Mouse (Mus musculus) forebrain, embryonic 16.5 days (tissue): Measurements from ENCODE around the gene Aldh3a2. TPM values are rescaled to one million over a fixed set of nuclear protein-coding genes. Genes with fewer than 3 reads are reported as not detected.
"Not testable (repeated sequence)": the region's sequence is repeated elsewhere in the genome, so short reads cannot be mapped to it uniquely, and the experiment has no call there.

Experiments
- ATAC-seq: fragments of 200-750 bp; cut with Nextera tagmentation; 2 replicates; pipeline ENCODE4 v1.8.0; 2017; ENCODE audit warnings: mild to moderate bottlenecking, moderate library complexity
- H3K27ac ChIP-seq: fragments of 300-500 bp; sonication (generic); 2 replicates; pipeline ENCODE4 v1.5.1; 2014; ENCODE audit warnings: low read length, control low read depth
- H3K27me3 ChIP-seq: fragments of 300-500 bp; sonication (generic); replicated peaks from 2 replicates; pipeline ENCODE4 v1.6.1; 2014; ENCODE audit warnings: low read length; ENCODE audit not compliant: control insufficient read depth, insufficient read depth
- H3K36me3 ChIP-seq: fragments of 300-500 bp; sonication (generic); 2 replicates; pipeline ENCODE4 v1.6.1; 2014; ENCODE audit not compliant: control insufficient read depth, insufficient read depth
- H3K4me1 ChIP-seq: fragments of 300-500 bp; sonication (generic); replicated peaks from 2 replicates; pipeline ENCODE4 v1.6.1; 2014; ENCODE audit warnings: low read length; ENCODE audit not compliant: control insufficient read depth, insufficient read depth
- H3K4me2 ChIP-seq: fragments of 300-500 bp; sonication (generic); 2 replicates; pipeline ENCODE4 v1.6.1; 2014; ENCODE audit warnings: mild to moderate bottlenecking, low read length, control low read depth
- H3K4me3 ChIP-seq: fragments of 300-500 bp; sonication (generic); replicated peaks from 2 replicates; pipeline ENCODE4 v1.5.1; 2014; ENCODE audit warnings: mild to moderate bottlenecking, low read length, control low read depth
- H3K9ac ChIP-seq: fragments of 300-500 bp; sonication (generic); replicated peaks from 2 replicates; pipeline ENCODE4 v1.6.1; 2014; ENCODE audit warnings: low read depth, low read length, control low read depth
- H3K9me3 ChIP-seq: fragments of 300-500 bp; sonication (generic); 2 replicates; pipeline ENCODE4 v1.6.1; 2016; ENCODE audit warnings: low read length; ENCODE audit not compliant: control insufficient read depth
- WGBS: fragments of 180-500 bp; shearing (Covaris S2); extraction: QIAGEN DNeasy Blood & Tissue Kit; methylation state at CpG from one replicate; pipeline ENCODE4 v1.1.7; 2014; 5-methylcytosine and 5-hydroxymethylcytosine counted together
- polyA plus RNA-seq: library from polyadenylated mRNA; unstranded; fragments of >200 nt; fragmentation: Nextera tagmentation; extraction: Ambion mirVana; gene quantifications from 2 replicates; pipeline ENCODE4 v1.2.1, GENCODE M21; 2015

The Aldh3a2 gene
- polyA plus RNA-seq, 1 experiment from 2014 or later, result 29.5 TPM

DNA sequence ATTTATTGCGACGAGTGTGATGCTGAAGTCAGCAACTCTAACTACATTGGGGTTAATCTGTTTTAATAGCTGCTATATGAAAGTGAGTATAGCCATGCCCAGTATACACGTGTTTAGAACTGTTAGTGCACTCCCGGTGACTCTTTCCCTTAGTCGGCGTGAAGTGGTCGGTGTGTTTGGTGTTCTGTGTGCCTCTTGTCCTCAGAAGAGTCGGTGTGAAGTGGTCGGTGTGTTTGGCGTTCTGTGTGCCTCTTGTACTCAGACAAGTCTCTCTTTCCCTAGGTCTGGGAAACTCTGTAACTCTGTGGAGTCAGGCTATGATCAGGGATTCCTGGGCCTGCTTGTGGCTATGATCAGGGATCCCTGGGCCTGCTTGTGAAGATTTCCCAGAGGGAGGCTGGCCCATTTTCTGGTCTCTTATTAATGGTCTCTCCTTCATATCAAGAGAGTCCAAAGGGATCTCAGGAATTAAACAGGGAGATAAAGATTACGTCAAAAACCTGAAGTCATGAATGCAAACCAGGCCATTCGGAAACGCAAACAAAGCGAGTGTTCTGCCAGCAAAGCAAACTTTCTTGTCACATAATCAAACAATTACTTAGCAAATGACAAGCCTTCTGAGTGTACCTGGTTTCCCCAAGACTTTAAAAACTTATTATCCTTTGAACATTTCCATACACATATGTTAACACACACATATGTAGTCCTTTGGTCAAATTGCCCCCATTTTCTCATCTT lies 70.5 kb downstream of the Aldh3a2 start:
- ATAC-seq, result no peak
- WGBS, result 86% methylated on average over 14 of the region's 14 CpGs
- no peaks in the 10 kb centered on the region for H3K36me3 ChIP-seq
- H3K9me3 ChIP-seq, result no peaks in the 10 kb centered on the region
- peaks cover 4% of the 10 kb centered on the region; the same call in 1 of the 2 replicates for H3K4me1 ChIP-seq
- no peak overlapping the region for H3K4me3 ChIP-seq
- no peak overlapping the region for H3K9ac ChIP-seq
- H3K27ac ChIP-seq, result no peak overlapping the region
- no peaks in the 10 kb centered on the region; the same call in 1 of the 2 replicates for H3K27me3 ChIP-seq
- H3K4me2 ChIP-seq, result no peak overlapping the region

DNA sequence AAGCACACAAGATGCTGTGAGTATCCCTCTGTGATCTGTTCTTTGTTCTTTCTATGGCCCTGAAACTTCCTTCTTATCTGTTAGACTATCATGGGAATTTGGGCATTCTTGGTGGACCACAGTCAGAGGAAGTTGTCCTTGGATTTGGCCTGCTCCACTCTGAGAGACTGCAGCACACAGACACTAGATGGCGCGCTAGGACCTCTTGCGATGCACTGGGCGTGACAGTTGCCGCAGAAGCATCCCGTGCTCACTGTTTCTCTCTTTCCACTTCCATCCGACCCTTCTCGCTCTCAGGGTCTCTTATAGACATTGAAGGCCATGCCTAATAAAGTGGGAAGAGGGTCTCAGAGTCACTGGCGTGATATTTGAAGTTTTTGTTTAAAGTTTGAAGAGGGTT lies 73.9 kb downstream of the Aldh3a2 start:
- no peak; the same call in 1 of the 2 replicates for ATAC-seq
- 6% methylated on average over 9 of the region's 9 CpGs for WGBS
- Histone ChIP-seq H3K4me3 (no peak overlapping the region), H3K9me3 (no peaks in the 10 kb centered on the region), H3K4me1 (no peaks in the 10 kb centered on the region), H3K9ac (no peak overlapping the region), H3K27ac (no peak overlapping the region), H3K36me3 (no peaks in the 10 kb centered on the region), H3K27me3 (no peaks in the 10 kb centered on the region; the same call in 1 of the 2 replicates), H3K4me2 (no peak overlapping the region)

DNA sequence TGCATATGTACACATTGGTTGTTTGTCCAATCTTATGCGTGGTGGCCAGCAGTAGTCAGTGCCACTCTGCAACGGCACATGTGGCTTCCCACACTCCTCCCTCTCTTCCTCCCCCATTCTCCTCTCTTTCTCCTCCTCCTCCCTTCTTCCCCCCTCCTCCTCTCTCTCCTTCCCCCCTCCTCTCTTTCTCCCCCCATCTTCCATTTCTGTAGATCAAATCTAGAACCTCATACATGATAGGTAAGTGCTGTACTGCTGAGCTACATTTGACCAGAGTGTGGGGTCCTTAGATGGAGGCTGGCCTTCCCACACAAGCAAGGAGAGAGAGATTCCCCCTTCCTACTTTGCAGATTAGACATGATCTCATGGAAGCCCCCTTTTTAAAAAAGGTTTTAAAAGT lies 74.5 kb downstream of the Aldh3a2 start:
- Histone ChIP-seq H3K9ac (no peak overlapping the region), H3K36me3 (no peaks in the 10 kb centered on the region), H3K4me3 (no peak overlapping the region), H3K27me3 (no peaks in the 10 kb centered on the region; the same call in 1 of the 2 replicates), H3K27ac (no peak overlapping the region), H3K4me1 (no peaks in the 10 kb centered on the region), H3K4me2 (no peak overlapping the region), H3K9me3 (no peaks in the 10 kb centered on the region)
- 82% methylated on average over 1 of the region's 2 CpGs for WGBS
- ATAC-seq, result no peak

DNA sequence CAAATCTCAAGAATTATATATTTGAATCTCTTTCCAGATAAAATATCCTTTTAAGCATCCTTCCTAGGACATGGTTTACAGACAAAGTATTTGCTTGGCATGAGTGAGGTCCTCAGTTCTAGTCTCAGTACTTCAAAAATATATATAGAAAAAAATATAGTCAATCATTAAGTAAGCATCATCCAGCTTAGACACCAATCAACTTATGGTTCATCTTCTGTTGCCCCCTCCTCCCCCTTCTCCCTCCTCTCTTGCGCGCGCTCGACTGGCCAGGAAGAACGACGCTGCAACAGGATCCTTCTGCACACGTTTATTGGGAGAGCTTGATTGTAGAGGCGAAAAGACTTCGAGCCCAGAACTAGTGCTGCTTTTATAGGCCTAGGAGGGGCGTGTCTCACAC lies 75.1 kb downstream of the Aldh3a2 start:
- H3K9ac ChIP-seq, H3K27me3 ChIP-seq, H3K9me3 ChIP-seq, H3K36me3 ChIP-seq, H3K27ac ChIP-seq, H3K4me2 ChIP-seq, ATAC-seq, H3K4me1 ChIP-seq, H3K4me3 ChIP-seq: not testable (repeated sequence)
- WGBS, result 92% methylated on average over 6 of the region's 10 CpGs

DNA sequence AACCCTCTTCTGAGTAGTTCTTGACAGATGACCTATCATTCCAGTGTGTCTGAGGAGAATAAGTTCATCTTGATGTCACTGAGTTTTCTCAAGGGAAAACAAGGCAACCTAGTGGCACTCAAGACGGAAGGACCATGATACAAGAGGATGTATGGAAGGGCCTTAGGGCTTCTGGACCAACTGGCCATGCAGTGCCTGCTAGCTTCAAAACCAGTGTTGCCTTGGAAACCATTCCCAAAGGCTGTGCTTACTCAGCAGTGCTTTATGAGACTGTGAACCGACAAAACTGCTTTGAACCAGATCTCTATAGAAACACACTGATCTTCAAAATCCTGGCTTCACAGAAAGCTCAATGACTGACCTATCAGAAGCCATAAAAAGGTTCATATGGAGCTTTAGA lies 76.5 kb downstream of the Aldh3a2 start:
- Histone ChIP-seq H3K4me1 (no peaks in the 10 kb centered on the region), H3K4me2 (no peak overlapping the region), H3K27ac (no peak overlapping the region), H3K9me3 (no peaks in the 10 kb centered on the region), H3K4me3 (no peak overlapping the region), H3K36me3 (no peaks in the 10 kb centered on the region), H3K9ac (no peak overlapping the region), H3K27me3 (no peaks in the 10 kb centered on the region; the same call in 1 of the 2 replicates)
- no peak for ATAC-seq
- WGBS, result 64% methylated on average over 2 of the region's 2 CpGs

DNA sequence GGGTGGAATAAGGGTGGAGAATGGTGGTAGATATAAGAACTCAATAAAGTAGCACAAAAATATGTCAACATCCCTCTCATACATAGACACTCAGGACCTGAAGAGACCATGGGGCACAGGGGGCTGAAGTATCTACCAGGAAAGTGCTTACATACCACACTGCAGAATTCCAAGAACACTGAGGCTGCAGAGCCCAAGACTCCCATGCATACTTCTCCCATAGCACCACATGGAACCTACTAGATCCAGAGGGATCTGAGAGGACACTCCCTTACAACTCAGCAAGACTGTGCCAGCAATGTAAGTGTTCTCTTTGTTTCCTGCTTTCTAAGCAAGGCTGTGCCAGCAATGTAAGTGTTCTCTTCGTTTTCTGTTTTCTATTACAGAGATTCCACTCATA lies 83.4 kb downstream of the Aldh3a2 start:
- Histone ChIP-seq H3K4me3 (no peak overlapping the region), H3K9me3 (no peaks in the 10 kb centered on the region), H3K27ac (no peak overlapping the region), H3K9ac (no peak overlapping the region), H3K4me2 (no peak overlapping the region), H3K27me3 (no peaks in the 10 kb centered on the region), H3K4me1 (peaks cover 2% of the 10 kb centered on the region; the same call in 1 of the 2 replicates), H3K36me3 (no peaks in the 10 kb centered on the region)
- no peak for ATAC-seq
- WGBS, result 75% methylated on average over 1 of the region's 1 CpGs

DNA sequence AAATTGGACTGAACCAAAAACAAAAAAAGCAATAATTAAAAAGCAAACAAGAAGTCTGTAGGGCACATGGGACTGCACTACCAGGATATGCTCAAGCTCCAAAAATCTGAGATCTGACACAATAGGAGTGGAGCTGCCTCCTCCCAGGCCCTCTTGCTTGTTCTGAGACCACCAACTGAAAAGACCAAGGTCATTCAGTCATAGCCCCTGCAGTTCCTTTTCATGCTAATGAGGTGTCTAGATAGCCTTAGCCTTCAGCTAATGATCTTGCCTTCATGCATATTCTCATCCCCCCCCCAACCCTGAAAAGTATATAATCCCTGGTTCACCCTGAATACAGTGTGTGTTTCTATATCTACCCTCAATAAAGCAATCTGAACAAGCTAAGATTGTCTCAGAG lies 85.6 kb downstream of the Aldh3a2 start:
- H3K36me3 ChIP-seq, result no peaks in the 10 kb centered on the region
- H3K4me2 ChIP-seq, result no peak overlapping the region
- H3K4me3 ChIP-seq, result no peak overlapping the region
- no peak for ATAC-seq
- peaks cover 2% of the 10 kb centered on the region; the same call in 1 of the 2 replicates for H3K4me1 ChIP-seq
- no peak overlapping the region for H3K27ac ChIP-seq
- H3K9me3 ChIP-seq, result no peaks in the 10 kb centered on the region
- H3K27me3 ChIP-seq, result no peaks in the 10 kb centered on the region
- H3K9ac ChIP-seq, result no peak overlapping the region

DNA sequence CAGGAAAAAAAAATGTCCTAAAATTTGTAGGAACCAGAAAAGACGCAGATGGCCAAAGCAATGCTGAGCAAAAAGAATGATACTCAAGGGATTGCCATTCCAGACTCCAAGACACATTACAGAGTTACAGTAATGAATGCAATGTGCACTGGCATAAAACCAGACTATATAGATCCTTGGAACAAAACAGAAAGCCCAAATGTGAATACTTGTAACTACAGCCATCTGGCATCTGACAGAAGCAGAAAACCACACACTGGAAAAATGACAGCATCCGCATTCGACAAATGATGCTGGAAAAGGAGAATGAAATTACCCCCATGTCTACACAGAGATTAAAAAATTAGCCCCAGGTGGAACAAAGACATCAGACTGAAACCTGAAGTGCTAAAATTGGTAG lies 86.9 kb downstream of the Aldh3a2 start:
- H3K4me2 ChIP-seq, result no peak overlapping the region
- no peak overlapping the region for H3K9ac ChIP-seq
- H3K36me3 ChIP-seq, result no peaks in the 10 kb centered on the region
- no peaks in the 10 kb centered on the region for H3K9me3 ChIP-seq
- H3K27me3 ChIP-seq, result no peaks in the 10 kb centered on the region
- peaks cover 6% of the 10 kb centered on the region for H3K4me1 ChIP-seq
- H3K4me3 ChIP-seq, result no peak overlapping the region
- ATAC-seq, result peak; percentile 38; the same call in 1 of the 2 replicates
- peak overlapping the region; percentile 81 for H3K27ac ChIP-seq
- WGBS, result 72% methylated on average over 3 of the region's 3 CpGs

DNA sequence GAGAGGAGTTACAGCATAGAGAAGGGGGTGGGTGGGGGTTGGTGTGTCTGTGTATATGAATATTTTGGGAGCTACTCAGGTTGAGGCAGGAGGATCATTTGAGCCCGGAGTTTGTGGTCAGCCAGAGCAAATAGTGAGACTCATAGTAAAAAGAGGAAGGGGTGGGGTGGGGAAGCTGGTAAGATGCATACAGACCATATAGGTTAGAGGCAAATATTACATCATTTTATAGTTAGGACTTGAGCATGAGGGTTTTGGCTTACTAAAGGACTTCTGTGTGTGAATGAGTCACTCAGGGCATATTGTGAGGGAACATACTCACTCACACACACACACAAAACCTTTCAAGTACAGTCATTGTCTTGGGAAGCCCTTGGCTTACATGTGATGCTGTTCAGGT lies 90.9 kb downstream of the Aldh3a2 start:
- Histone ChIP-seq H3K27me3 (no peaks in the 10 kb centered on the region), H3K36me3 (no peaks in the 10 kb centered on the region), H3K4me3 (no peak overlapping the region), H3K4me2 (no peak overlapping the region), H3K4me1 (peaks cover 27% of the 10 kb centered on the region), H3K9ac (no peak overlapping the region), H3K9me3 (no peaks in the 10 kb centered on the region), H3K27ac (peak overlapping the region; percentile 75)
- WGBS, result 88% methylated on average over 1 of the region's 1 CpGs
- no peak for ATAC-seq
